Mouse (Mus musculus) limb, embryonic 14.5 days (tissue): ENCODE measurements around the gene Ajap1. TPM values are rescaled to one million over a fixed set of nuclear protein-coding genes. Genes with fewer than 3 reads are reported as not detected.

Experiments
- ATAC-seq: fragments of 200-750 bp; cut with Nextera tagmentation; 2 replicates; pipeline ENCODE4 v1.8.0; 2017; ENCODE audit warnings: low read depth, moderate number of reproducible peaks, moderate TSS enrichment; ENCODE audit not compliant: low FRiP score
- DNase-seq: peaks from one replicate; pipeline ENCODE4 v3.0.0-alpha.2; 2015; ENCODE audit warnings: low spot score
- H3K27ac ChIP-seq: fragments of 300-500 bp; sonication (generic); replicated peaks from 2 replicates; pipeline ENCODE4 v1.5.1; 2014; ENCODE audit warnings: low read depth, mild to moderate bottlenecking, low read length, moderate library complexity, mixed read lengths
- H3K27me3 ChIP-seq: fragments of 300-500 bp; sonication (generic); 2 replicates; pipeline ENCODE4 v1.6.1; 2014; ENCODE audit warnings: low read length, mixed read lengths; ENCODE audit not compliant: control insufficient read depth, insufficient read depth
- H3K36me3 ChIP-seq: fragments of 300-500 bp; sonication (generic); 2 replicates; pipeline ENCODE4 v1.6.1; 2014; ENCODE audit warnings: mild to moderate bottlenecking, low read length, moderate library complexity, mixed read lengths; ENCODE audit not compliant: control insufficient read depth, insufficient read depth
- H3K4me1 ChIP-seq: fragments of 300-500 bp; sonication (generic); 2 replicates; pipeline ENCODE4 v1.6.1; 2014; ENCODE audit warnings: antibody characterized with exemption, low read length, mixed read lengths; ENCODE audit not compliant: control insufficient read depth, insufficient read depth
- H3K4me2 ChIP-seq: fragments of 300-500 bp; sonication (generic); replicated peaks from 2 replicates; pipeline ENCODE4 v1.6.1; 2014; ENCODE audit warnings: low read depth, mild to moderate bottlenecking, low read length, moderate library complexity; ENCODE audit not compliant: severe bottlenecking
- H3K4me3 ChIP-seq: fragments of 300-500 bp; sonication (generic); replicated peaks from 2 replicates; pipeline ENCODE4 v1.5.1; 2014; ENCODE audit warnings: low read length
- H3K9ac ChIP-seq: fragments of 300-500 bp; sonication (generic); 2 replicates; pipeline ENCODE4 v1.6.1; 2014; ENCODE audit warnings: mild to moderate bottlenecking, low read depth, low read length, moderate library complexity; ENCODE audit not compliant: severe bottlenecking
- H3K9me3 ChIP-seq: fragments of 300-500 bp; sonication (generic); 2 replicates; pipeline ENCODE4 v1.6.1; 2016; ENCODE audit warnings: low read length; ENCODE audit not compliant: control insufficient read depth
- POLR2A ChIP-seq: fragments of 200-500 bp; IDR thresholded peaks from 2 replicates; pipeline ENCODE4 v1.8.0; 2012; ENCODE audit warnings: inconsistent platforms, mild to moderate bottlenecking, moderate library complexity, borderline replicate concordance; ENCODE audit not compliant: insufficient read depth, insufficient read length; ENCODE audit errors: extremely low read depth
- WGBS: fragments of 180-500 bp; shearing (Covaris S2); extraction: QIAGEN DNeasy Blood & Tissue Kit; methylation state at CpG from one replicate; pipeline ENCODE4 v1.1.7; 2014; 5-methylcytosine and 5-hydroxymethylcytosine counted together
- polyA plus RNA-seq, 2 experiments: library from polyadenylated mRNA; depleted of rRNA in 1 of 2; stranded (reverse) in 1 of 2; unstranded in 1 of 2; fragments of >200 nt; fragmentation: Nextera tagmentation in 1 of 2; extraction: Ambion mirVana in 1 of 2; gene quantifications; 2 replicates each; pipeline versions ENCODE4 v1.2.1 to v1.2.3; 2012 to 2014

Gene Ajap1
- polyA plus RNA-seq, 2 experiments = 0.41 to 1.6 TPM

DNA sequence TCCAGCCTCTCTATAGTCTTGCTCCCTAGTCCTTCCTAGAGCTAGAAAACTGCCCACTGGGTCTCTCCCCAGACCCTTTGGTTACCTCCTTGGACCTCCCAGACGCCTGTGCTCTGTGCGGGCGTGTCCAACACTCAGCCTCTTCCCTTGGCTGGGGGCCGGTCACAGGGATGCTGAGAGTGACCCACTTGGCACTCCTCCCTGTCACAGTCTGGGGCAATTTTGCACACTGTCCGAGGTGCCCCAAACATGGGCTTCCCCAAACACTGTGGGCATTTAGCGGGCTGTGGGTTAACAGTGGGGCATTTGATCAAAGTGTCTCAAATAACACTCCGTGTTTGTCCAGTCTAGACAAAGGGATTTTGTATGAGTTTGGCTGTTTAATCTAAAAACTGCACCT is 29.1 kb downstream of the Ajap1 start:
- ATAC-seq = no peak
- Histone ChIP-seq H3K9ac (no peak overlapping the region), H3K4me1 (no peaks in the 10 kb centered on the region), H3K4me3 (no peak overlapping the region), H3K27me3 (no peaks in the 10 kb centered on the region), H3K9me3 (no peaks in the 10 kb centered on the region), H3K36me3 (no peaks in the 10 kb centered on the region), H3K27ac (no peak overlapping the region), H3K4me2 (no peak overlapping the region)
- DNase-seq = no peak
- no peak for TF ChIP-seq POLR2A
- 83% methylated on average over 7 of the region's 7 CpGs for WGBS

GRCm38 (mm10) chr4:153451516-153451915 is 31.1 kb downstream of the Ajap1 start:
- Histone ChIP-seq H3K9me3 (no peaks in the 10 kb centered on the region), H3K27ac (no peak overlapping the region), H3K4me1 (no peaks in the 10 kb centered on the region), H3K4me2 (no peak overlapping the region), H3K27me3 (no peaks in the 10 kb centered on the region), H3K36me3 (no peaks in the 10 kb centered on the region), H3K9ac (no peak overlapping the region), H3K4me3 (no peak overlapping the region)
- 86% methylated on average over 8 of the region's 8 CpGs for WGBS
- TF ChIP-seq POLR2A = no peak
- ATAC-seq (no peak), DNase-seq (no peak)

DNA sequence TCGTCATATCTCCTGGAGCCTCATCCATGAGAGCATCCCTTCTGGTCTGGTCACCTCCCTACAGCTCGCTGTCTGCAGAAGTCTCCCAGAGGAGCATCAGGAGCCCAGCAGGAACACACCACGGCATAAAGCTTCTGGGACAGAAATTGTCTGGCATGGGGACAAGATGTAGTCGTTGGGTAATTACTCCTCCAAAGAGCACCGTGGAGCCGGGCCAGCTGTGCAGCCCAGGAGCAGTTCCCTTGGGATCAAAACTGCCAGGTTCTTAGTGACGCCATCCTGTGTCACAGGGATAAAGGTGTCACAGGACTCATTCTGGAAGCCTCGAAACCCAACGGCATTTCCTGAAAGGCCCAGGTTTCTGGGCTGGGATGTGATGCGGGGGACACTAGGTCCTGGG is 40.1 kb downstream of the Ajap1 start:
- H3K4me3 ChIP-seq = no peak overlapping the region
- ATAC-seq (no peak), DNase-seq (no peak)
- H3K4me2 ChIP-seq = no peak overlapping the region
- H3K27me3 ChIP-seq = no peaks in the 10 kb centered on the region
- no peak overlapping the region for H3K9ac ChIP-seq
- TF ChIP-seq POLR2A = no peak
- 76% methylated on average over 10 of the region's 10 CpGs for WGBS
- no peaks in the 10 kb centered on the region for H3K9me3 ChIP-seq
- no peak overlapping the region for H3K27ac ChIP-seq
- H3K4me1 ChIP-seq = no peaks in the 10 kb centered on the region
- no peaks in the 10 kb centered on the region for H3K36me3 ChIP-seq

DNA sequence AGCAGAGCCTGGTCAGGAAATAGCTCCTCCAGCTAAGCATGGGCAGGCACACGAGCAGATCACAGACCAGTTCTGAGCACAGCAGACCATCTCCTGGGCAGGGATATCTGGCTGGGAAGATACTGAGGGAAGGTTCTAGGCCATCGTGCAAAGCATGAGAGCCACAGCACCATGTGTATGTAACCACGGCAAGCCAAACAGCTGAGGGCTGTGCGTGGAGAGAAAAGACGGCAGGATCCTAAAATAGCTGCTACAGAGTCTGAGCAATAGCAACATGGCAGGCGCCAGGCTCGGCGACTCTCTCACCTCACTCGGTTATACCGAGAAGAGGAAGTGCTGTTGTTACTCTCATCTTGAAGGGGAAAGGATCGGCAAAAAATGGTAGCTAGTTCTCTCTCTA is 42.7 kb downstream of the Ajap1 start:
- H3K4me1 ChIP-seq = no peaks in the 10 kb centered on the region
- no peak overlapping the region for H3K9ac ChIP-seq
- 84% methylated on average over 11 of the region's 11 CpGs for WGBS
- no peak overlapping the region for H3K4me3 ChIP-seq
- H3K27me3 ChIP-seq = no peaks in the 10 kb centered on the region
- no peak overlapping the region for H3K27ac ChIP-seq
- H3K9me3 ChIP-seq = no peaks in the 10 kb centered on the region
- H3K4me2 ChIP-seq = no peak overlapping the region
- no peak for TF ChIP-seq POLR2A
- ATAC-seq (no peak), DNase-seq (no peak)
- no peaks in the 10 kb centered on the region for H3K36me3 ChIP-seq

DNA sequence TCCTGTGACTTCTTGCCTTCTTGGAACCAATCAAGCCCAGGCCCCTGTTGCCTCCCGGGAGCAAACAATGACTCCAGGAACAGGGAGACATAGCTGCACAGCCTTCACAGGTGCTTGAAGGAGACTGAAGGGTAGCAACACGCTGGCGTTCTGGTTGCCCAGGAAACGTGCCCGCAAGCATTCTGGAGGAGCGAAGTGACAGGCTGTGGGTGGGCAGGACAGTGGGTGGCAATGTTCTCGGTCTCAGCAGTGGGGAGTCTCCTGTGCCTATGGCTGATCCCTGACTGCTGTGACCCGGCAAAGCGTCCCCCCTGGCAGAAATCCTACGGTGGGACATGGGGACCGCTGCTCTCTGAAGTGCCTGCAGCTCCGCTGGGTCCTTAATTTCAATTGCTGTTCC is 43.6 kb downstream of the Ajap1 start:
- ATAC-seq = no peak
- no peak for TF ChIP-seq POLR2A
- WGBS = 78% methylated on average over 11 of the region's 12 CpGs
- no peaks in the 10 kb centered on the region for H3K4me1 ChIP-seq
- no peak overlapping the region for H3K4me2 ChIP-seq
- H3K9me3 ChIP-seq = no peaks in the 10 kb centered on the region
- no peak overlapping the region for H3K4me3 ChIP-seq
- H3K36me3 ChIP-seq = no peaks in the 10 kb centered on the region
- no peaks in the 10 kb centered on the region for H3K27me3 ChIP-seq
- no peak overlapping the region for H3K27ac ChIP-seq
- DNase-seq = no peak
- H3K9ac ChIP-seq = no peak overlapping the region

- DNase-seq (no peak), ATAC-seq (no peak)
- Histone ChIP-seq H3K27ac (no peak overlapping the region), H3K27me3 (no peaks in the 10 kb centered on the region), H3K36me3 (no peaks in the 10 kb centered on the region), H3K4me2 (no peak overlapping the region), H3K4me3 (no peak overlapping the region), H3K4me1 (no peaks in the 10 kb centered on the region), H3K9ac (no peak overlapping the region), H3K9me3 (no peaks in the 10 kb centered on the region)
- TF ChIP-seq POLR2A = no peak
- WGBS = 66% methylated on average over 9 of the region's 9 CpGs
These were observed 45.4 kb downstream of the Ajap1 start for GRCm38 (mm10) chr4:153437196-153437595.
